Mouse (Mus musculus) MEL (cell line): ENCODE data around the gene Dlg1. TPM values are rescaled to one million over a fixed set of nuclear protein-coding genes. Genes with fewer than 3 reads are reported as not detected.

Experiments
- DNase-seq: peaks from one replicate; pipeline ENCODE4 v3.0.0; 2011; ENCODE audit warnings: low read depth, low spot score
- H3K27ac ChIP-seq: 2 replicates; pipeline ENCODE4 v1.5.1; 2012; ENCODE audit warnings: low read depth, mild to moderate bottlenecking, control low read depth, low read length, moderate library complexity; ENCODE audit not compliant: control insufficient read depth
- H3K27me3 ChIP-seq, 2 experiments: fragments of 150-350 bp in 1 of 2; sonication (generic) in 1 of 2; 2 replicates each; pipeline ENCODE4 v1.6.1; 2012; ENCODE audit warnings: low read length in 2 of 2, mild to moderate bottlenecking in 2 of 2, improper control_type of control experiment in 1 of 2, moderate library complexity in 1 of 2; ENCODE audit not compliant: insufficient read depth in 2 of 2, control insufficient read depth in 1 of 2
- H3K36me3 ChIP-seq, 2 experiments: 2 replicates each; pipeline ENCODE4 v1.6.1; 2012 to 2014; ENCODE audit warnings: low read length in 2 of 2, improper control_type of control experiment in 1 of 2, inconsistent platforms in 1 of 2, mild to moderate bottlenecking in 1 of 2; ENCODE audit not compliant: insufficient read depth in 2 of 2, control insufficient read depth in 1 of 2
- H3K4me1 ChIP-seq, 2 experiments: fragments of 150-350 bp in 1 of 2; sonication (generic) in 1 of 2; 2 replicates each; pipeline ENCODE4 v1.6.1; 2012; ENCODE audit warnings: low read length in 2 of 2, improper control_type of control experiment in 1 of 2, mild to moderate bottlenecking in 1 of 2; ENCODE audit not compliant: insufficient read depth in 2 of 2, control insufficient read depth in 1 of 2
- H3K4me3 ChIP-seq, 2 experiments: fragments of 150-350 bp in 1 of 2; sonication (generic) in 1 of 2; 2 replicates each; pipeline ENCODE4 v1.5.1; 2012; ENCODE audit warnings: low read depth in 2 of 2, low read length in 2 of 2, mild to moderate bottlenecking in 2 of 2, moderate library complexity in 2 of 2, control low read depth in 1 of 2, improper control_type of control experiment in 1 of 2; ENCODE audit not compliant: control insufficient read depth in 1 of 2, insufficient read depth in 1 of 2
- H3K79me2 ChIP-seq: 2 replicates; pipeline ENCODE4 v1.6.1; 2012; ENCODE audit warnings: mild to moderate bottlenecking, low read length, moderate library complexity; ENCODE audit not compliant: control insufficient read depth, poor library complexity, insufficient read depth
- H3K9ac ChIP-seq: 2 replicates; pipeline ENCODE4 v1.6.1; 2012; ENCODE audit warnings: low read depth, mild to moderate bottlenecking, control low read depth, low read length, moderate library complexity; ENCODE audit not compliant: control insufficient read depth, poor library complexity, severe bottlenecking
- H3K9me3 ChIP-seq: fragments of 150-350 bp; sonication (generic); replicated peaks from 2 replicates; pipeline ENCODE4 v1.6.1; 2012; ENCODE audit warnings: mild to moderate bottlenecking, low read length, improper control_type of control experiment, moderate library complexity; ENCODE audit not compliant: insufficient read depth
- BHLHE40 ChIP-seq: IDR thresholded peaks from 2 replicates; pipeline ENCODE4 v1.6.1; 2012; ENCODE audit warnings: low read depth, mild to moderate bottlenecking, inconsistent platforms, low read length, improper control_type of control experiment, borderline replicate concordance
- CHD2 ChIP-seq: IDR thresholded peaks from 2 replicates; pipeline ENCODE4 v1.6.1; 2011; ENCODE audit warnings: low read length, improper control_type of control experiment
- ELF1 ChIP-seq: IDR thresholded peaks from 2 replicates; pipeline ENCODE4 v1.6.1; 2014; ENCODE audit warnings: low read depth, mild to moderate bottlenecking, inconsistent platforms, low read length, improper control_type of control experiment, moderate library complexity
- ETS1 ChIP-seq: IDR thresholded peaks from 2 replicates; pipeline ENCODE4 v1.6.1; 2012; ENCODE audit warnings: low read depth, mild to moderate bottlenecking, inconsistent platforms, low read length, improper control_type of control experiment, moderate library complexity
- GABPA ChIP-seq: IDR thresholded peaks from 2 replicates; pipeline ENCODE4 v1.6.1; 2012; ENCODE audit warnings: low read depth, mild to moderate bottlenecking, inconsistent platforms, low read length, improper control_type of control experiment, moderate library complexity
- GATA1 ChIP-seq: IDR thresholded peaks from 2 replicates; pipeline ENCODE4 v1.6.1; 2011; ENCODE audit warnings: low read depth, low read length, improper control_type of control experiment
- HCFC1 ChIP-seq: IDR thresholded peaks from 2 replicates; pipeline ENCODE4 v1.6.1; 2012; ENCODE audit warnings: low read depth, mild to moderate bottlenecking, inconsistent platforms, low read length, improper control_type of control experiment, moderate library complexity
- JUND ChIP-seq: IDR thresholded peaks from 2 replicates; pipeline ENCODE4 v1.6.1; 2011; ENCODE audit warnings: low read depth, mild to moderate bottlenecking, improper control_type of control experiment, low read length
- MAZ ChIP-seq: IDR thresholded peaks from 2 replicates; pipeline ENCODE4 v1.6.1; 2012; ENCODE audit warnings: low read depth, mild to moderate bottlenecking, inconsistent platforms, low read length, improper control_type of control experiment
- MEF2A ChIP-seq: IDR thresholded peaks from 2 replicates; pipeline ENCODE4 v1.6.1; 2014; ENCODE audit warnings: low read depth, mild to moderate bottlenecking, inconsistent platforms, low read length, improper control_type of control experiment; ENCODE audit not compliant: poor library complexity, insufficient replicate concordance, severe bottlenecking; ENCODE audit errors: extremely low read depth
- MXI1 ChIP-seq: IDR thresholded peaks from 2 replicates; pipeline ENCODE4 v1.6.1; 2011; ENCODE audit warnings: mild to moderate bottlenecking, low read depth, low read length, improper control_type of control experiment
- MYB ChIP-seq: IDR thresholded peaks from 2 replicates; pipeline ENCODE4 v1.6.1; 2011; ENCODE audit warnings: mild to moderate bottlenecking, low read depth, low read length, improper control_type of control experiment
- POLR2A ChIP-seq, 2 experiments: IDR thresholded peaks; 2 replicates each; pipeline ENCODE4 v1.6.1; 2011 to 2012; ENCODE audit warnings: low read length in 2 of 2, mild to moderate bottlenecking in 2 of 2, control low read depth in 1 of 2, improper control_type of control experiment in 1 of 2, low read depth in 1 of 2, moderate library complexity in 1 of 2; ENCODE audit not compliant: control insufficient read depth in 1 of 2, insufficient read depth in 1 of 2, poor library complexity in 1 of 2
- POLR2AphosphoS5 ChIP-seq: IDR thresholded peaks from 2 replicates; pipeline ENCODE4 v1.6.1; 2012; ENCODE audit warnings: low read depth, borderline replicate concordance, mild to moderate bottlenecking, inconsistent platforms, low read length, moderate library complexity, mixed read lengths
- RCOR1 ChIP-seq: IDR thresholded peaks from 2 replicates; pipeline ENCODE4 v1.6.1; 2012; ENCODE audit warnings: low read depth, mild to moderate bottlenecking, inconsistent platforms, low read length, improper control_type of control experiment
- SIN3A ChIP-seq: IDR thresholded peaks from 2 replicates; pipeline ENCODE4 v1.6.1; 2012; ENCODE audit warnings: low read length, improper control_type of control experiment, inconsistent platforms
- TAL1 ChIP-seq: IDR thresholded peaks from 2 replicates; pipeline ENCODE4 v1.6.1; 2012; ENCODE audit warnings: mild to moderate bottlenecking, inconsistent platforms, low read length, moderate library complexity, mixed read lengths
- TCF12 ChIP-seq: IDR thresholded peaks from 2 replicates; pipeline ENCODE4 v1.6.1; 2014; ENCODE audit warnings: low read depth, mild to moderate bottlenecking, inconsistent platforms, low read length, improper control_type of control experiment, moderate library complexity
- USF1 ChIP-seq: IDR thresholded peaks from 2 replicates; pipeline ENCODE4 v1.6.1; 2014; ENCODE audit warnings: low read depth, mild to moderate bottlenecking, inconsistent platforms, low read length, improper control_type of control experiment, moderate library complexity
- ZC3H11A ChIP-seq: IDR thresholded peaks from 2 replicates; pipeline ENCODE4 v1.6.1; 2012; ENCODE audit warnings: low read depth, mild to moderate bottlenecking, inconsistent platforms, low read length, improper control_type of control experiment
- ZKSCAN1 ChIP-seq: IDR thresholded peaks from 2 replicates; pipeline ENCODE4 v1.6.1; 2012; ENCODE audit warnings: low read depth, mild to moderate bottlenecking, inconsistent platforms, low read length, improper control_type of control experiment, moderate library complexity
- ZMIZ1 ChIP-seq: IDR thresholded peaks from 2 replicates; pipeline ENCODE4 v1.6.1; 2012; ENCODE audit warnings: low read depth, mild to moderate bottlenecking, inconsistent platforms, low read length, improper control_type of control experiment, moderate library complexity
- ZNF384 ChIP-seq: IDR thresholded peaks from 2 replicates; pipeline ENCODE4 v1.6.1; 2012; ENCODE audit warnings: low read depth, mild to moderate bottlenecking, inconsistent platforms, low read length, improper control_type of control experiment
- polyA plus RNA-seq, 2 experiments: library from polyadenylated mRNA; stranded (reverse) in 1 of 2; unstranded in 1 of 2; fragments of >175 nt in 1 of 2; fragments of >200 nt in 1 of 2; gene quantifications; 2 replicates each; pipeline versions ENCODE4 v1.2.1 to v1.2.4; 2012; ENCODE audit warnings: low replicate concordance in 2 of 2, low read depth in 1 of 2; ENCODE audit not compliant: insufficient read length in 2 of 2, insufficient read depth in 1 of 2, missing spikeins in 1 of 2
- total RNA-seq: library from RNA; depleted of rRNA; stranded (reverse); fragments of 300-350 nt; gene quantifications from 2 replicates; pipeline ENCODE4 v1.2.3, GENCODE M21; 2012

Gene Dlg1
- total and polyA plus RNA-seq, 3 experiments = 25.7 to 74.6 (median 33.9) TPM

DNA sequence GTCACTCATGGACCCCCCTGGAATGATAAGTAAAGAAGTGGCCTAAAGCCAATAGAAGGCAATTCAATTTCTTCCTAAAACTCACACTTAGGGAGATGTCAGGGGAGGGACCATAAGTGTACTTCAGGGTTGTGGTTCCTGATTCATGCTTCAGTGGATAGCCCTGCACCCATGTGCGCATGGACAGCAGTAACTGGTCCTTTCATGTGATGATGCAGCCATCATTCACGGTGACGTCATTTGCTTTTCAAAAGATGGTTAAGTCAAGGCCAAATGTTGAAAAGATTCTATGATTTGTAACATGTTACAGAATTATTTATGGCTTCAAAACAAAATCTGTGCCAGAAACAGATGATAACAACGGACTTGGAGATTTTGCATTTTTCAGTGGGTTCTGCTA is 28.9 kb upstream of the Dlg1 start:
- no peak for DNase-seq
- Histone ChIP-seq H3K9me3 (no peaks in the 10 kb centered on the region), H3K9ac (no peak overlapping the region), H3K4me3 (no peak overlapping the region), H3K36me3 (no peaks in the 10 kb centered on the region), H3K4me1 (no peaks in the 10 kb centered on the region), H3K79me2 (no peaks in the 10 kb centered on the region), H3K27me3 (peaks cover 1 to 4% of the 10 kb centered on the region in 2 experiments), H3K27ac (no peak overlapping the region)
- TF ChIP-seq TCF12 (no peak), BHLHE40 (no peak), MYB (no peak), RCOR1 (no peak), ELF1 (no peak), GATA1 (no peak), TAL1 (no peak), ETS1 (no peak), USF1 (no peak), MXI1 (no peak), ZKSCAN1 (no peak), MEF2A (no peak), JUND (no peak), HCFC1 (no peak), MAZ (no peak), ZNF384 (no peak), ZMIZ1 (no peak)

DNA sequence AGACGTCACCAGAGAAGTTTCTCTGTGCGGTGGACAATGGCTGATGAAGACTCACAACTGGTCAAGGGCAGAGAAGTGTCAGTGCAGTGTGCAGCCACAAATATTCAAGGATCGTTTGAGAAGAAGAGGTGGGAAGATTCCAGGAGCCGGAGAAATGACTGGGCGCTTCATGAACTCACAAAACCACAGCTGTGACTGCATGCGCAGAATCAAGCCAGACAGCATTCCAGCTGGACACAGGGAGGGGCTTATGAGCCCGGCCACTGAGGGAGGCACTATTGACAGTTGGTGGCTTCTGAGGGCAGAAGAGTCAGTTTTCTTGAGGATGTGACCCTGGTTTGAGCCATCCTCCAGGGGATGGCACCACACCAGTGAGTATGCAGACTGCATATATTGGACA is 24.9 kb upstream of the Dlg1 start:
- peaks cover 0 to 1% of the 10 kb centered on the region in 2 experiments; a peak in 3 of 4 replicates for H3K27me3 ChIP-seq
- H3K27ac ChIP-seq = no peak overlapping the region
- TF ChIP-seq POLR2A (IDR thresholded peaks at IDR 0.05; ENCODE audit: control insufficient read depth in 1 of 2, insufficient read depth in 1 of 2, low read depth in 1 of 2, low read length in 2 of 2, poor library complexity in 1 of 2) (no peak), CHD2 (no peak), ZC3H11A (no peak), MXI1 (no peak), MAZ (no peak), GABPA (no peak), MYB (no peak), POLR2AphosphoS5 (no peak), ZMIZ1 (no peak), USF1 (no peak), ELF1 (no peak), SIN3A (no peak)
- H3K9ac ChIP-seq = no peak overlapping the region
- H3K4me1 ChIP-seq = no peaks in the 10 kb centered on the region
- no peaks in the 10 kb centered on the region for H3K9me3 ChIP-seq
- no peak for DNase-seq
- no peaks in the 10 kb centered on the region for H3K36me3 ChIP-seq
- H3K4me3 ChIP-seq = no peak overlapping the region
- no peaks in the 10 kb centered on the region for H3K79me2 ChIP-seq
